In the genomic region with DNA sequence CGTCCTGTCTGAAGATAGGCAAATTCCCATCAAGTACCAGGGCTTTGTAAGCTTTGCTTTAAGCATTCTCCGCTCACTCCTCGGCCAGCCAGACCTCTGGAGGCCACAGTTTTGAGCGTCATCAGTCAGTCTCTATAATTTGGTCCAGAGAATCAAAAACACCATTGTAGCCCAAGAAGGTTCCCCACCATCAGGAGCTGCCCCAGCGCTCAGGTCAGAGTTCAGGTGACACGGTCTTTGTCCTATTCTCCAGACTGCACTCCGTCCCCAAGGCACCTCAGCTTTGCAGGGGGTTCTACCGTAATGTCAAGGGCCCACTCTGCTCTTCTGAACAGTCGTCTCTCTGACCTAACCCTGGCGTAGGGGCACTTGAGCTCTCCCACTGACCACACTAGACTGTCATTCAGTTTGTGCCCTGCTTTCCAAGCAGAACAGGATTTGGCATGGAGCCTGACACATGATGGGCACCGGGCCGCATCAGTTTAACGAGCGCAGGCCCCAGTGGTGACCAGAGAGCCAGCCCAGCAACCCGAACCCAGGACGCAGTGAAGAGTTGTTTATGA, we compare ENCODE assay signal across 8 mouse cellular contexts. TPM values are rescaled to one million over a fixed set of nuclear protein-coding genes. Genes with fewer than 3 reads are reported as not detected.
A peak's percentile ranks its signal among the peaks of the same experiment; 100 is the strongest.
DNase-seq lines count a peak whose midpoint lies in the region; ATAC-seq and TF ChIP-seq lines count a peak whose summit lies in the region.

No protein-coding gene starts in this region.

- H3K27ac ChIP-seq in spleen, adult 2 months (ENCODE audit: insufficient read depth, low read length), result 0 out of 2 replicates have a peak overlapping the region, but pooled peaks have one; percentile 28
- peak overlapping the region; percentile 90 for H3K27ac ChIP-seq in heart, embryonic 10.5 days
- H3K27ac ChIP-seq in kidney, postnatal 0 days, result peak overlapping the region; percentile 73

- peaks cover 5% of the 10 kb centered on the region for H3K27me3 ChIP-seq in spleen, adult 2 months (ENCODE audit: control insufficient read depth, insufficient read depth, low read length)
- peaks cover 38% of the 10 kb centered on the region for H3K27me3 ChIP-seq in heart, embryonic 10.5 days (ENCODE audit: insufficient read depth, poor library complexity, severe bottlenecking)
- H3K27me3 ChIP-seq in kidney, postnatal 0 days (ENCODE audit: insufficient read depth, low read length), result no peaks in the 10 kb centered on the region

- TF ChIP-seq CTCF in spleen, adult 2 months (IDR thresholded peaks at IDR 0.05; ENCODE audit: extremely low read depth, insufficient read depth, insufficient read length, insufficient replicate concordance), result no peak
- TF ChIP-seq CTCF in kidney, postnatal 0 days (IDR thresholded peaks at IDR 0.05; ENCODE audit: low read depth), result no peak

- peak overlapping the region; percentile 78 for H3K9ac ChIP-seq in kidney, postnatal 0 days (ENCODE audit: low read depth, low read length)

- H3K4me1 ChIP-seq in spleen, adult 2 months (ENCODE audit: control insufficient read depth, insufficient read depth, insufficient read length), result 0 out of 2 replicates have a peak, but pooled peaks cover 2% of the 10 kb centered on the region
- H3K4me1 ChIP-seq in heart, embryonic 10.5 days, result peaks cover 23% of the 10 kb centered on the region
- peaks cover 26% of the 10 kb centered on the region for H3K4me1 ChIP-seq in kidney, postnatal 0 days (replicated peaks; ENCODE audit: insufficient read depth, low read length)

- H3K4me3 ChIP-seq in spleen, adult 2 months (ENCODE audit: extremely low read depth, insufficient read depth, insufficient read length), result peak overlapping the region; percentile 56
- H3K4me3 ChIP-seq in heart, embryonic 10.5 days, result peak overlapping the region; percentile 85
- peak overlapping the region; percentile 66 for H3K4me3 ChIP-seq in kidney, postnatal 0 days (replicated peaks; ENCODE audit: low read depth, low read length)

- no peaks in the 10 kb centered on the region for H3K9me3 ChIP-seq in heart, embryonic 10.5 days
- H3K9me3 ChIP-seq in kidney, postnatal 0 days (replicated peaks; ENCODE audit: low read length), result no peaks in the 10 kb centered on the region

- WGBS in spleen, adult 2 months, result 64% methylated on average over 16 of the region's 16 CpGs
- 21% methylated on average over 16 of the region's 16 CpGs for WGBS in heart, embryonic 10.5 days
- WGBS in kidney, postnatal 0 days, result 17% methylated on average over 16 of the region's 16 CpGs

- no peaks in the 10 kb centered on the region for H3K36me3 ChIP-seq in spleen, adult 2 months (ENCODE audit: control insufficient read depth, insufficient read depth, low read length)
- no peaks in the 10 kb centered on the region for H3K36me3 ChIP-seq in heart, embryonic 10.5 days
- no peaks in the 10 kb centered on the region for H3K36me3 ChIP-seq in kidney, postnatal 0 days (ENCODE audit: insufficient read depth, low read length)

- TF ChIP-seq POLR2A in spleen, adult 2 months (IDR thresholded peaks at IDR 0.05; ENCODE audit: low read depth, low read length), result no peak

- peak; percentile 34 for ATAC-seq in kidney, postnatal 0 days (replicated peaks; ENCODE audit: low FRiP score, low read depth)
- no peak for ATAC-seq in activated CD4-positive, CD25-positive, alpha-beta regulatory T cell, adult 4 months
- no peak for ATAC-seq in frontal cortex, adult (ENCODE audit: low TSS enrichment)

- H3K4me2 ChIP-seq in kidney, postnatal 0 days (ENCODE audit: low read length), result peak overlapping the region; percentile 78

- DNase-seq in spleen, adult 2 months (ENCODE audit: low read depth in 1 of 2, low spot score in 2 of 2), result no peak
- no peak for DNase-seq in spleen, adult 18-20 months
- DNase-seq in cerebellum, adult 9-11 months, result peak; percentile 72
- no peak for DNase-seq in heart, embryonic 10.5 days (ENCODE audit: low spot score)
- no peak for DNase-seq in kidney, postnatal 0 days (ENCODE audit: low spot score)
- peak; percentile 18 for DNase-seq in lung, postnatal 25 days (ENCODE audit: low spot score)

RNA-seq across cellular contexts. Expression of gene Mras, which starts 1.5 kb away (rescaled TPM):
- polyA plus RNA-seq in spleen, adult 2 months (2012; rRNA removed), result 8.3 and 9.1 TPM in 2 replicates
- 5.1 and 7.5 TPM in 2 replicates for polyA plus RNA-seq in heart, embryonic 10.5 days (2016; fragmentation: Nextera tagmentation; extraction: Ambion mirVana)
- 19.4 and 19.6 TPM in 2 replicates for polyA plus RNA-seq in kidney, postnatal 0 days (2015; fragmentation: Nextera tagmentation; extraction: Ambion mirVana)
- polyA plus RNA-seq in activated CD4-positive, CD25-positive, alpha-beta regulatory T cell, adult 4 months (2017; shearing (Covaris generic)), result not detected

RNA-seq across cellular contexts. Expression of gene Nme9, which starts 15.6 kb away (rescaled TPM):
- polyA plus RNA-seq in spleen, adult 2 months (2012; rRNA removed), result 0.57 and 0.94 TPM in 2 replicates
- polyA plus RNA-seq in heart, embryonic 10.5 days (2016; fragmentation: Nextera tagmentation; extraction: Ambion mirVana), result not detected in 2 replicates
- 0.11 TPM in 1 of 2 replicates, not detected in the other for polyA plus RNA-seq in kidney, postnatal 0 days (2015; fragmentation: Nextera tagmentation; extraction: Ambion mirVana)
- not detected for polyA plus RNA-seq in activated CD4-positive, CD25-positive, alpha-beta regulatory T cell, adult 4 months (2017; shearing (Covaris generic))

Comparison
In these comparisons a context has a peak if more than half of its experiments do, and no peak if none do; other contexts are left out.
1. DNase-seq: peak in cerebellum, adult 9-11 months (single experiment) and lung, postnatal 25 days (single experiment); none in spleen, adult 2 months (0 of 2), spleen, adult 18-20 months (0 of 2), heart, embryonic 10.5 days (single experiment) and kidney, postnatal 0 days (single experiment).
2. H3K27ac ChIP-seq: peak in every context shown above with its lines; median percentile 90 in heart, embryonic 10.5 days; 73 in kidney, postnatal 0 days; 28 in spleen, adult 2 months.
3. Peak in every context shown above with its lines, with median percentiles within 50 percentile points of each other: H3K4me3 ChIP-seq.